13 mouse cellular contexts compared by ENCODE assay signal in genomic region chr2:112590985-112591384, GRCm38 (mm10).
DNase-seq lines count a peak whose midpoint lies in the region; ATAC-seq and TF ChIP-seq lines count a peak whose summit lies in the region.
"Had no signal": no experiment of that assay in that cellular context is flagged by ENCODE, and none has a peak within 500 bp of the region (broad histone marks: within the 10 kb centered on the region; RNA-seq: fewer than 3 reads in every experiment).

No protein-coding gene starts in this region.

- peak; percentile 84 for ATAC-seq in forebrain, embryonic 13.5 days
- no peak for ATAC-seq in forebrain, embryonic 12.5 days (ENCODE audit: low FRiP score)
- peak; percentile 49; the same call in 1 of the 2 replicates for ATAC-seq in hindbrain, embryonic 15.5 days (ENCODE audit: low FRiP score, low read depth)
- ATAC-seq in hindbrain, embryonic 11.5 days (ENCODE audit: low FRiP score): no peak
- ATAC-seq in midbrain, embryonic 13.5 days: peak; percentile 48; the same call in 1 of the 2 replicates
- no peak for ATAC-seq in midbrain, embryonic 11.5 days (ENCODE audit: low FRiP score)
- peak; percentile 92 for ATAC-seq in forebrain, postnatal 0 days

- H3K27me3 ChIP-seq in forebrain, embryonic 13.5 days: no peaks in the 10 kb centered on the region
- H3K27me3 ChIP-seq in forebrain, embryonic 12.5 days: no peaks in the 10 kb centered on the region
- no peaks in the 10 kb centered on the region for H3K27me3 ChIP-seq in hindbrain, embryonic 15.5 days
- no peaks in the 10 kb centered on the region for H3K27me3 ChIP-seq in hindbrain, embryonic 11.5 days (ENCODE audit: control insufficient read depth, insufficient read depth, low read length)
- no peaks in the 10 kb centered on the region for H3K27me3 ChIP-seq in midbrain, embryonic 13.5 days
- H3K27me3 ChIP-seq in midbrain, embryonic 11.5 days (ENCODE audit: control insufficient read depth, insufficient read depth, low read length): no peaks in the 10 kb centered on the region
- no peaks in the 10 kb centered on the region for H3K27me3 ChIP-seq in forebrain, postnatal 0 days (ENCODE audit: insufficient read depth, low read length)
- H3K27me3 ChIP-seq: limb, embryonic 15.5 days had no signal

- H3K4me3 ChIP-seq in forebrain, embryonic 13.5 days: no peak overlapping the region
- no peak overlapping the region for H3K4me3 ChIP-seq in forebrain, embryonic 12.5 days (replicated peaks)
- no peak overlapping the region for H3K4me3 ChIP-seq in hindbrain, embryonic 15.5 days
- no peak overlapping the region for H3K4me3 ChIP-seq in hindbrain, embryonic 11.5 days (ENCODE audit: low read depth, low read length)
- H3K4me3 ChIP-seq in midbrain, embryonic 13.5 days (replicated peaks): no peak overlapping the region
- H3K4me3 ChIP-seq in midbrain, embryonic 11.5 days (ENCODE audit: low read depth, low read length): no peak overlapping the region
- H3K4me3 ChIP-seq in forebrain, postnatal 0 days (ENCODE audit: low read depth, low read length): no peak overlapping the region
- H3K4me3 ChIP-seq: limb, embryonic 15.5 days had no signal

- peaks cover 4% of the 10 kb centered on the region; the same call in 1 of the 2 replicates for H3K4me1 ChIP-seq in forebrain, embryonic 13.5 days
- H3K4me1 ChIP-seq in forebrain, embryonic 12.5 days: 0 out of 2 replicates have a peak, but pooled peaks cover 4% of the 10 kb centered on the region
- H3K4me1 ChIP-seq in hindbrain, embryonic 15.5 days (replicated peaks): 0 out of 2 replicates have a peak, but pooled peaks cover 8% of the 10 kb centered on the region
- no peaks in the 10 kb centered on the region for H3K4me1 ChIP-seq in hindbrain, embryonic 11.5 days (replicated peaks; ENCODE audit: control insufficient read depth, insufficient read depth, low read length)
- H3K4me1 ChIP-seq in midbrain, embryonic 13.5 days (replicated peaks): no peaks in the 10 kb centered on the region
- no peaks in the 10 kb centered on the region for H3K4me1 ChIP-seq in midbrain, embryonic 11.5 days (ENCODE audit: control insufficient read depth, insufficient read depth, low read length)
- H3K4me1 ChIP-seq in forebrain, postnatal 0 days (ENCODE audit: insufficient read depth): 0 out of 2 replicates have a peak, but pooled peaks cover 5% of the 10 kb centered on the region
- H3K4me1 ChIP-seq: limb, embryonic 15.5 days had no signal

- no peak overlapping the region for H3K4me2 ChIP-seq in forebrain, embryonic 13.5 days
- H3K4me2 ChIP-seq in forebrain, embryonic 12.5 days: no peak overlapping the region
- peak overlapping the region; percentile 18; the same call in 1 of the 2 replicates for H3K4me2 ChIP-seq in hindbrain, embryonic 15.5 days
- H3K4me2 ChIP-seq in hindbrain, embryonic 11.5 days (replicated peaks; ENCODE audit: low read depth, low read length): no peak overlapping the region
- H3K4me2 ChIP-seq in midbrain, embryonic 13.5 days (replicated peaks): no peak overlapping the region
- H3K4me2 ChIP-seq in midbrain, embryonic 11.5 days: no peak overlapping the region
- no peak overlapping the region for H3K4me2 ChIP-seq in forebrain, postnatal 0 days (ENCODE audit: low read depth)
- H3K4me2 ChIP-seq: heart, embryonic 11.5 days; limb, embryonic 15.5 days had no signal

- no peaks in the 10 kb centered on the region for H3K9me3 ChIP-seq in forebrain, embryonic 13.5 days (replicated peaks)
- no peaks in the 10 kb centered on the region for H3K9me3 ChIP-seq in forebrain, embryonic 12.5 days
- no peaks in the 10 kb centered on the region for H3K9me3 ChIP-seq in hindbrain, embryonic 15.5 days
- H3K9me3 ChIP-seq in hindbrain, embryonic 11.5 days (ENCODE audit: control insufficient read depth, low read length): no peaks in the 10 kb centered on the region
- H3K9me3 ChIP-seq in midbrain, embryonic 13.5 days: no peaks in the 10 kb centered on the region
- H3K9me3 ChIP-seq in midbrain, embryonic 11.5 days (ENCODE audit: control insufficient read depth, low read length): no peaks in the 10 kb centered on the region
- no peaks in the 10 kb centered on the region for H3K9me3 ChIP-seq in forebrain, postnatal 0 days (ENCODE audit: low read length)
- H3K9me3 ChIP-seq: limb, embryonic 15.5 days had no signal

- no peak for TF ChIP-seq CTCF in forebrain, postnatal 0 days (IDR thresholded peaks at IDR 0.05; ENCODE audit: low read depth)

- no peaks in the 10 kb centered on the region for H3K36me3 ChIP-seq in forebrain, embryonic 13.5 days (ENCODE audit: poor library complexity, severe bottlenecking)
- H3K36me3 ChIP-seq in forebrain, embryonic 12.5 days (replicated peaks): no peaks in the 10 kb centered on the region
- H3K36me3 ChIP-seq in hindbrain, embryonic 15.5 days: no peaks in the 10 kb centered on the region
- no peaks in the 10 kb centered on the region for H3K36me3 ChIP-seq in hindbrain, embryonic 11.5 days (ENCODE audit: control insufficient read depth, insufficient read depth, low read length)
- no peaks in the 10 kb centered on the region for H3K36me3 ChIP-seq in midbrain, embryonic 13.5 days
- no peaks in the 10 kb centered on the region for H3K36me3 ChIP-seq in midbrain, embryonic 11.5 days (ENCODE audit: control insufficient read depth, insufficient read depth, low read length)
- no peaks in the 10 kb centered on the region for H3K36me3 ChIP-seq in forebrain, postnatal 0 days (ENCODE audit: insufficient read depth)
- H3K36me3 ChIP-seq: limb, embryonic 15.5 days had no signal

- DNase-seq in hindbrain, embryonic 11.5 days (ENCODE audit: low spot score): no peak
- no peak for DNase-seq in midbrain, embryonic 11.5 days (ENCODE audit: low spot score, missing footprints)
- peak; percentile 82 for DNase-seq in forebrain, postnatal 0 days
- DNase-seq in natural killer cell, adult 2 months (ENCODE audit: low spot score in 2 of 2): no peak
- DNase-seq: B cell, adult 2 months; lung, adult 18-20 months; thymus, postnatal 14 days had no signal

- no peak overlapping the region for H3K27ac ChIP-seq in forebrain, embryonic 13.5 days
- H3K27ac ChIP-seq in forebrain, embryonic 12.5 days: no peak overlapping the region
- 0 out of 2 replicates have a peak overlapping the region, but pooled peaks have one; percentile 30 for H3K27ac ChIP-seq in hindbrain, embryonic 15.5 days (replicated peaks)
- no peak overlapping the region for H3K27ac ChIP-seq in hindbrain, embryonic 11.5 days (ENCODE audit: low read depth, low read length)
- H3K27ac ChIP-seq in midbrain, embryonic 13.5 days: 0 out of 2 replicates have a peak overlapping the region, but pooled peaks have one; percentile 1
- no peak overlapping the region for H3K27ac ChIP-seq in midbrain, embryonic 11.5 days (ENCODE audit: low read depth, low read length)
- peak overlapping the region; percentile 77 for H3K27ac ChIP-seq in forebrain, postnatal 0 days (ENCODE audit: low read depth, low read length)
- H3K27ac ChIP-seq: limb, embryonic 15.5 days had no signal

- H3K9ac ChIP-seq in forebrain, embryonic 13.5 days: no peak overlapping the region
- H3K9ac ChIP-seq in forebrain, embryonic 12.5 days: no peak overlapping the region
- no peak overlapping the region for H3K9ac ChIP-seq in hindbrain, embryonic 15.5 days
- H3K9ac ChIP-seq in hindbrain, embryonic 11.5 days (ENCODE audit: low read depth, low read length): no peak overlapping the region
- no peak overlapping the region for H3K9ac ChIP-seq in midbrain, embryonic 13.5 days (replicated peaks)
- no peak overlapping the region for H3K9ac ChIP-seq in midbrain, embryonic 11.5 days (ENCODE audit: low read length)
- no peak overlapping the region for H3K9ac ChIP-seq in forebrain, postnatal 0 days
- H3K9ac ChIP-seq: limb, embryonic 15.5 days had no signal

- WGBS in forebrain, embryonic 13.5 days: 78% methylated on average over 7 of the region's 7 CpGs
- WGBS in forebrain, embryonic 12.5 days: 89% methylated on average over 7 of the region's 7 CpGs
- 64% methylated on average over 7 of the region's 7 CpGs for WGBS in hindbrain, embryonic 15.5 days
- 87% methylated on average over 7 of the region's 7 CpGs for WGBS in hindbrain, embryonic 11.5 days
- 77% methylated on average over 7 of the region's 7 CpGs for WGBS in midbrain, embryonic 13.5 days
- 86% methylated on average over 7 of the region's 7 CpGs for WGBS in midbrain, embryonic 11.5 days
- WGBS in forebrain, postnatal 0 days: 50% methylated on average over 7 of the region's 7 CpGs

Comparison
In these comparisons a context has a peak if more than half of its experiments do, and no peak if none do; other contexts are left out.
1. ATAC-seq: peak in forebrain, embryonic 13.5 days (single experiment), hindbrain, embryonic 15.5 days (single experiment), midbrain, embryonic 13.5 days (single experiment) and forebrain, postnatal 0 days (single experiment); none in forebrain, embryonic 12.5 days (single experiment), hindbrain, embryonic 11.5 days (single experiment) and midbrain, embryonic 11.5 days (single experiment).
2. H3K27ac ChIP-seq: peak in hindbrain, embryonic 15.5 days (single experiment), midbrain, embryonic 13.5 days (single experiment) and forebrain, postnatal 0 days (single experiment); none in forebrain, embryonic 13.5 days (single experiment), forebrain, embryonic 12.5 days (single experiment), hindbrain, embryonic 11.5 days (single experiment) and midbrain, embryonic 11.5 days (single experiment).